Mouse (Mus musculus) colon, adult 2 months (tissue): ENCODE data around the gene Lrrtm4. TPM values are rescaled to one million over a fixed set of nuclear protein-coding genes. Genes with fewer than 3 reads are reported as not detected.

Source experiments
- polyA plus RNA-seq: library from polyadenylated mRNA; depleted of rRNA; stranded (reverse); fragments of >200 nt; gene quantifications from 2 replicates; pipeline ENCODE4 v1.2.3, GENCODE M21; 2012; rRNA removed

Lrrtm4 gene
- 0.09 TPM in 1 of 2 replicates, not detected in the other for polyA plus RNA-seq

GRCm38 (mm10) chr6:80018765-80019164, at the start of gene Lrrtm4:
Gene Lrrtm4, plus strand, starts transcription at chr6:80018877.

Other genes starting within 250 kb of the Lrrtm4 start
- gene Gm20594, start 201.0 kb upstream of the Lrrtm4 start, polyA plus RNA-seq: not detected in 2 replicates